Mouse (Mus musculus) G1E (cell line): ENCODE results near the gene Cp.

ENCODE experiments used
- CTCF ChIP-seq: IDR thresholded peaks from 2 replicates; pipeline ENCODE4 v1.5.1; 2012; ENCODE audit warnings: low read depth, low read length, inconsistent platforms, mixed read lengths
- GATA1 ChIP-seq: IDR thresholded peaks from 2 replicates; pipeline ENCODE4 v1.6.1; 2012; ENCODE audit warnings: borderline replicate concordance, low read length, inconsistent platforms, mixed read lengths
- GATA2 ChIP-seq: IDR thresholded peaks from 2 replicates; pipeline ENCODE4 v1.6.1; 2012; ENCODE audit warnings: low read depth, low read length, inconsistent platforms, borderline replicate concordance
- POLR2AphosphoS5 ChIP-seq: IDR thresholded peaks from 2 replicates; pipeline ENCODE4 v1.6.1; 2012; ENCODE audit warnings: low read depth, low read length, inconsistent platforms; ENCODE audit not compliant: insufficient replicate concordance
- TAL1 ChIP-seq: conservative IDR thresholded peaks from 2 replicates; pipeline ENCODE4 v1.6.1; 2012; ENCODE audit warnings: low read depth, low read length, inconsistent platforms, mixed read lengths

GRCm38 (mm10) chr3:19956885-19957284 lies at the start of gene Cp:
- TF ChIP-seq CTCF, result no peak
- TF ChIP-seq TAL1, result no peak
- no peak for TF ChIP-seq POLR2AphosphoS5
- TF ChIP-seq GATA1, result no peak
- no peak for TF ChIP-seq GATA2
